Mouse (Mus musculus): ENCODE data around the gene Adk.
A peak's percentile ranks its signal among the peaks of the same experiment; 100 is the strongest.

DNA sequence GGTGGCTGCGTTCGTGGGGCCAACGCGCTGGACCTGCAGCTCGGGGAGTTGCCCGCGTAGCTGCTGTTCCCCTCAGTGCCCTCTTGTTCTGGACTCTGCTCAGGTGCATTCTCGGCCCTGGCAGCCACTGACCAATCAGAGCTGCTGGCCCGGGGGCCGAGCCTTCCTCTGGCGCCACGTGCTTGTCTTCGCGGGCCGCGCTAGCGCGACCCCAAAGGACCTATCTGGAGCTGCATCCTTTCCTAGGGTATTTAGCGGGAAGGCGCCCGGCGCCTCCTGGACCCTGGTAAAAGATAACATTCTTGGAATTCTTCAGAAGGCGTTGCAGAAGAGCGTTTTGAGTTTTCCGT lies 382 bp downstream of the Adk start:
- TF ChIP-seq CTCF (IDR thresholded peaks at IDR 0.05; ENCODE audit: low read depth) (peak; percentile 8; the same call in 1 of the 2 replicates), EP300 (IDR thresholded peaks at IDR 0.05; ENCODE audit: low read depth) (no peak)

All from heart, postnatal 0 days (tissue).